8 mouse cellular contexts compared by ENCODE assay signal in the genomic region with DNA sequence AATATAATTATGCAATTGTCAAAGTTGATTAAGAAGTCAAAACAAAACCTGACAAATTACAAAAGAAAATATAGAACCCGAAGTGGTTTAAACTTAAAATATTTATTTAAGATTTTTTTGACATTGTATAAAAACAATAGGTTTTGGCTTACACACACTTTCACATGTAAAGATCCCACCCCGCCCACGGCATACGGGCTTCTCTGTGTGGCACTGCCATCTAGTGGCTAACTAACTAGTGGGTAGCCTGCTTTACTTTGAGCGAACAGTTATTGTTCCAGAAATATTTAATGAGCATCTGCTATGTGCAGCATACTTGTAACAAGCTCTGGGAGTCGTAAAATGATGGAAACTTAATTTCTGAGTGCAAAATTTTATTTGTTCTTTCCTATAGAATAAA.
DNase-seq lines count a peak whose midpoint lies in the region; ATAC-seq and TF ChIP-seq lines count a peak whose summit lies in the region.

No protein-coding gene starts in this region.

- H3K27ac ChIP-seq in ES-E14 (ENCODE audit: insufficient read depth, low read depth, low read length, poor library complexity, severe bottlenecking): no peak overlapping the region
- no peak overlapping the region for H3K27ac ChIP-seq in stomach, postnatal 0 days (replicated peaks)

- H3K9ac ChIP-seq in ES-E14 (ENCODE audit: insufficient read depth, low read depth, low read length, poor library complexity, severe bottlenecking): no peak overlapping the region
- H3K9ac ChIP-seq in stomach, postnatal 0 days (ENCODE audit: low read length): no peak overlapping the region

- WGBS in stomach, postnatal 0 days: 9% methylated on average over 6 of the region's 6 CpGs

- H3K4me2 ChIP-seq in stomach, postnatal 0 days (replicated peaks; ENCODE audit: low read depth): no peak overlapping the region

- H3K9me3 ChIP-seq in ES-E14 (ENCODE audit: control insufficient read depth, insufficient read depth, low read depth, low read length): no peaks in the 10 kb centered on the region
- H3K9me3 ChIP-seq in stomach, postnatal 0 days (ENCODE audit: control insufficient read depth, low read length): no peaks in the 10 kb centered on the region

- no peaks in the 10 kb centered on the region for H3K4me1 ChIP-seq in ES-E14 (ENCODE audit: control insufficient read depth in 2 of 2, insufficient read depth in 2 of 2, low read length in 2 of 2, poor library complexity in 1 of 2)
- no peaks in the 10 kb centered on the region for H3K4me1 ChIP-seq in stomach, postnatal 0 days (replicated peaks; ENCODE audit: control insufficient read depth, insufficient read depth)

- H3K27me3 ChIP-seq in stomach, postnatal 0 days (ENCODE audit: control insufficient read depth, insufficient read depth, low read length): no peaks in the 10 kb centered on the region

- TF ChIP-seq CTCF in stomach, postnatal 0 days (IDR thresholded peaks at IDR 0.05; ENCODE audit: low read depth): peak; percentile 91

- in situ Hi-C loops in ES-E14 (cut with MboI; ENCODE audit: low sequenced_read_pairs in 2 of 2, unreplicated experiment in 2 of 2): loop anchor here (25.0 kb wide), 1 partner anchor 928 kb away; a partner anchor contains a TSS

- TF ChIP-seq EP300 in stomach, postnatal 0 days (optimal IDR thresholded peaks at IDR 0.05): no peak

- no peak overlapping the region for H3K4me3 ChIP-seq in ES-E14 (ENCODE audit: insufficient read depth in 1 of 2, low read depth in 1 of 2, low read length in 2 of 2, poor library complexity in 1 of 2, severe bottlenecking in 1 of 2)
- H3K4me3 ChIP-seq in stomach, postnatal 0 days (ENCODE audit: low read depth, low read length): no peak overlapping the region

- DNase-seq in cerebellum, adult 18-20 months: peak; percentile 17 to 31
- peak; percentile 6 for DNase-seq in ES-E14 (ENCODE audit: low read depth, low spot score)
- DNase-seq in cerebellum, postnatal 36 days: peak; percentile 39 to 40
- DNase-seq in gastrocnemius, postnatal 10 days: peak; percentile 48
- DNase-seq in layer of hippocampus, adult 9-11 months: peak; percentile 55
- peak; percentile 37 to 65 for DNase-seq in lung, postnatal 4 days
- DNase-seq in stomach, postnatal 0 days (ENCODE audit: low spot score): peak; percentile 35

- H3K36me3 ChIP-seq in ES-E14 (ENCODE audit: control insufficient read depth, insufficient read depth, low read length, poor library complexity, severe bottlenecking): no peaks in the 10 kb centered on the region
- no peaks in the 10 kb centered on the region for H3K36me3 ChIP-seq in stomach, postnatal 0 days (ENCODE audit: control insufficient read depth, insufficient read depth, low read length)

- no peak for ATAC-seq in cerebellum, adult (ENCODE audit: insufficient number of reproducible peaks, low FRiP score, low TSS enrichment)
- no peak for ATAC-seq in stomach, postnatal 0 days (ENCODE audit: low FRiP score, low TSS enrichment)

TF ChIP-seq in ES-E14, 5 proteins besides CTCF, POLR2A, EP300 and RAD21:
- no peak for TF ChIP-seq ZNF384 (IDR thresholded peaks at IDR 0.05; ENCODE audit: low read depth, low read length)
- no peak for TF ChIP-seq CHD2 (IDR thresholded peaks at IDR 0.05; ENCODE audit: low read depth, low read length)
TF ChIP-seq in ES-E14: peak in this region for 0.
